Mouse (Mus musculus) regulatory T cell (primary cell): ENCODE measurements around the gene Plscr3.

Experiments used
- in situ Hi-C: fragments of 300-600 bp; cut with MboI, MseI; formaldehyde crosslinking; loops from one replicate; pipeline ENCODE4 v1.15.1; 2025; ENCODE audit warnings: high pct_unique_total_duplicates

Gene Plscr3

GRCm38 (mm10) chr11:69891482-69891881 lies 45.3 kb downstream of the Plscr3 start:
- in situ Hi-C loops, result loop anchor here (10.0 kb wide), 1 partner anchor 487 kb away; no protein-coding TSS in a partner anchor

GRCm38 (mm10) chr11:69894671-69895070 lies 48.5 kb downstream of the Plscr3 start:
- in situ Hi-C loops, result loop anchor here (10.0 kb wide), 1 partner anchor 490 kb away; no protein-coding TSS in a partner anchor

DNA sequence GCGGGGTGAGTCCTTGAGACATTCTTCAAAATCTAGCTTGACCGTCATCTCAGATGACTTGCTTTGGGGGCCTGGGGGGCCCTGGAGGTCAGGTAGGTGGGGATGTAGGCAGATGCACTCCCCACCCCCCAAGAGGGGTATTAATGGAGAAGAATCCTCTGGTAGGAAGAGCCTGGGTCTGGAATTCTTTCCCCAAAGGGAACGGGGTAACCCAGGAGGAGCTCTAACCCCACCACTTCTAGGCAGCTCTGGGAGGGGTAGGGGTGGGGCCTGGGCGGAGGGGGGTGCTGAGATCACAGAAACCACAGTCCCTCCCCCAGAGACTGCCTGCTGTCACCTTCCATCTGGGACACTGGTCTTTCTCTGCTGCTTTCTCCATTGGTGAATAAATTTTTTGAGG lies 49.1 kb downstream of the Plscr3 start, which contains the start of gene Acap1:
Gene Acap1 (minus strand): TSS at position 249 of the 400 bp plus-strand sequence.
- in situ Hi-C loops, result loop anchor here (10.0 kb wide), 1 partner anchor 490 kb away; no protein-coding TSS in a partner anchor

GRCm38 (mm10) chr11:69899870-69900269 lies 53.7 kb downstream of the Plscr3 start:
- in situ Hi-C loops, result loop anchor here (10.0 kb wide), 1 partner anchor 495 kb away; no protein-coding TSS in a partner anchor

DNA sequence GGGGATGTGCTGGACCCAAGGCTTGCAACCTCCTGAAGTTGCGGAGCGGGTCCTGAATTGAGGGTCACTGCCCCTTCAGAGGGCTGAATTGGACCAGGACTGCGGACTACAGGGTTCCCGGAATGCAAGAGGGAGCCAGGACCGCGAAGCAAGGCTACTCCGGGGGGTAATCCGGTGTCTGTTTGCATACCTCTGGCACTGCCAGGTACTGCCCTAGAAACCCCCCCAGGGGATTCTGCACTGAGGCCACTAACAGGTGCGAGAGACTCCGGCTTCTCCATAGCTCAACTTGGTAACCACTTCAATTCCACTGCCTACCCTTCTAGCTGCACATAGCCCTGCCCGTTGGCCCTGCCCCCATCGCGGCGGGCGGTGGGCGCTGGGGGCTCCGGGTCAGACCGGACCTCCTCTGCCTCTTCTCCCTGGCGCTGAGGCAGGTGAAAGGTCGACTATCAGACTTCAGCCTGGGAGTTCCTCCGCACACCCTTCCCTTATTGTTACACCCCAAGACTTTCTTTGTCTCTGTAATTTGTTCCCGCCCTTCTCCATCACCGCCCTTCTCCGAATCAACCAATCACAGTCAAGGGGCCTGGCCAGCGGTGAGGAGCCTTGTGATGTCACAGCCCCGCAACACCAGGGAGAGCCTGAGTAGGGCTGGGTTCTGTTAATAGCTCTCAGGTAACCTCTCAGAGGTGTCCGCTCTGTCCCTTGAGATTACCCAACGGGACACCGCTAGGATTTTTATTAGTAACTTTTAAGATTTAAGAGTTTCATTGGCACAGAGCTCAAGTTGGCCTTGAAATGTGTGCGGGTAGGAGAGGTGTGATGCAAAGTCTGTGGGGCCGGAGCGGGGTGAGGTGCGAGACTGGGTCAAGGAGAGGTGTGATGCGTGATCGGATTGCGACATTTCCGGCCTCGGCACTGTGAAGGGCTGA lies 54.6 kb downstream of the Plscr3 start, which contains the start of the genes 2810408A11Rik and Neurl4:
Gene 2810408A11Rik (minus strand): TSS at position 517 of the 935 bp plus-strand sequence.
Gene Neurl4 (plus strand): TSS at position 602 of the 935 bp plus-strand sequence.
- in situ Hi-C loops, result no loop called here

DNA sequence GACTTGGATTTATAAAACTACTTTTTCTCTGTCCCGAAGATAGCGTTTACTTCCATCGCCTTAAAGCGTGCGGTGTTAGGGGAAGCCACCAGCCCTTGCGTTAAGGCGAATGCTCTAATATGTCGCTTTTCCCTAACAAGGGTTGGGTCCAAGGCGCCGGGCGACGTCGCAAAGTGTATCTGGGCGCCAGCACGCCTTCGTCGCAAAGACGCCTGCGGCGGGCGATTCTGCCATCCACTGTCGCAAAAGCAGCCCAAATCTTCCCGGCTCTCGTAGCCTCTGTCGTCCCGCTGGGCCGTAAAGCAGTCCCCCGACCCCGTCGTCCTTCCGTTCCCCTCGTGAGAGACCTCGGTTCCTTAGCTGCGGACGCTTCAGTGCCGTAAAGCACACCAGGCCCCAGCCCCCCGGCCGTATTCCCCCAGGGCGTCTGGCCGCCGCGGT lies 55.2 kb downstream of the Plscr3 start:
- in situ Hi-C loops, result no loop called here
